Mouse (Mus musculus): ENCODE data around the gene Taar7b. TPM values are rescaled to one million over a fixed set of nuclear protein-coding genes. Genes with fewer than 3 reads are reported as not detected.
A peak's percentile ranks its signal among the peaks of the same experiment; 100 is the strongest.

Gene Taar7b
- polyA plus RNA-seq, 1 experiment from 2014 or later: not detected

DNA sequence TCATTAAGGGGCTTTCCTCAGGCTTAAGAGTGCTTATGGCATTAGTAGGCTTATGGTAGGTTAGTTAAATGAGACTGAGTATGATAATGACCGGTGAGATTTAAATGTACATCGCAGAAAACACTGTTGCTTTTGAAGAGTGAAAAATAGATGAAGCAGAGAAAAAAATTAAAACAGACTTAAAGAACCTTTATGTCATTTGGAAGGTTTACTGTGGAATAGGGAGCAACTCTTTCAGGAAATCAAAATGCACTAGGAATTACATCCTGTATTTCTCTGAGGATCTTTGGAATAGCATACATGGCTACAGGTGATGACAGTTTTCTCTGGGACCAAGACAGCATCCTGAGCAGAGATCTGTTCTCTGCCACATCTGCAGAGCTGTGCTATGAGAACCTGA, 37.6 kb downstream of the Taar7b start, which contains the start of gene Taar7e:
Gene Taar7e (plus strand): TSS at position 301 of the 400 bp plus-strand sequence.
- ATAC-seq (replicated peaks; ENCODE audit: low FRiP score) (no peak), DNase-seq (ENCODE audit: low spot score) (no peak)
- Histone ChIP-seq H3K27ac (ENCODE audit: low read depth, low read length) (no peak within 1 kb of the TSS), H3K4me3 (ENCODE audit: low read depth, low read length) (no peak within 1 kb of the TSS), H3K4me1 (replicated peaks; ENCODE audit: control insufficient read depth, insufficient read depth, low read length) (peaks cover 3% of the 10 kb centered on the region; the same call in 1 of the 2 replicates), H3K4me2 (no peak within 1 kb of the TSS), H3K9ac (ENCODE audit: low read depth, low read length) (no peak within 1 kb of the TSS), H3K36me3 (ENCODE audit: control insufficient read depth, insufficient read depth, low read length) (no peaks in the 10 kb centered on the region), H3K27me3 (replicated peaks; ENCODE audit: control insufficient read depth, insufficient read depth, low read length) (no peaks in the 10 kb centered on the region), H3K9me3 (ENCODE audit: control insufficient read depth, low read length) (no peaks in the 10 kb centered on the region)
- WGBS: 93% methylated on average over 2 of the region's 2 CpGs

GRCm38 (mm10) chr10:24040120-24040869, 40.6 kb downstream of the Taar7b start:
- Histone ChIP-seq H3K27ac (ENCODE audit: low read depth, low read length) (no peak overlapping the region), H3K4me3 (ENCODE audit: low read depth, low read length) (no peak overlapping the region), H3K9me3 (ENCODE audit: control insufficient read depth, low read length) (no peaks in the 10 kb centered on the region), H3K9ac (ENCODE audit: low read depth, low read length) (no peak overlapping the region), H3K4me1 (replicated peaks; ENCODE audit: control insufficient read depth, insufficient read depth, low read length) (peaks cover 3% of the 10 kb centered on the region; the same call in 1 of the 2 replicates), H3K27me3 (replicated peaks; ENCODE audit: control insufficient read depth, insufficient read depth, low read length) (no peaks in the 10 kb centered on the region), H3K4me2 (no peak overlapping the region), H3K36me3 (ENCODE audit: control insufficient read depth, insufficient read depth, low read length) (no peaks in the 10 kb centered on the region)
- ATAC-seq (replicated peaks; ENCODE audit: low FRiP score) (peak; percentile 83), DNase-seq (ENCODE audit: low spot score) (no peak)
- 46% methylated on average over 2 of the region's 2 CpGs for WGBS

DNA sequence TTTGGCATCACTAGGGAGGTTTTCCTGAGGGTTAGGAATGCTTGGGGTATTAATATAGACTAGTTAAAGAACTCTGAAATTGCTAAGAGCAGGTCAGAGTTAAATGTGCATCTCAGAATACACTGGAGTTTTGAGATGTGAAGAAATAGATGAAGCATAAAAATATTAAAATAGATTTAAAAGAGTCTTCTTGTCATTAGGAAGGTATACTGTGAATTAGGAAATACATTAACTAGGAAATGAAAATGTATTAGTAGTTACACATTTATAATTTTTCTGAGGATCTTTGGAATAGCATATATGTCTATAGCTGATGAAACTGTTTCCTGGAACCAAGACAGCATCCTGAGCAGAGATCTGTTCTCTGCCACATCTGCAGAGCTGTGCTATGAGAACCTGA, 49.5 kb downstream of the Taar7b start, which contains the start of gene Taar7f:
Gene Taar7f (plus strand): TSS at position 301 of the 400 bp plus-strand sequence.
- no peak within 1 kb of the TSS for H3K4me3 ChIP-seq (ENCODE audit: low read depth, low read length)
- no peak within 1 kb of the TSS for H3K9ac ChIP-seq (ENCODE audit: low read depth, low read length)
- H3K27me3 ChIP-seq (replicated peaks; ENCODE audit: control insufficient read depth, insufficient read depth, low read length): no peaks in the 10 kb centered on the region
- H3K36me3 ChIP-seq (ENCODE audit: control insufficient read depth, insufficient read depth, low read length): no peaks in the 10 kb centered on the region
- H3K9me3 ChIP-seq (ENCODE audit: control insufficient read depth, low read length): no peaks in the 10 kb centered on the region
- no peaks in the 10 kb centered on the region for H3K4me1 ChIP-seq (replicated peaks; ENCODE audit: control insufficient read depth, insufficient read depth, low read length)
- no peak for DNase-seq (ENCODE audit: low spot score)
- no peak within 1 kb of the TSS for H3K27ac ChIP-seq (ENCODE audit: low read depth, low read length)
- ATAC-seq (replicated peaks; ENCODE audit: low FRiP score): no peak
- H3K4me2 ChIP-seq: no peak within 1 kb of the TSS

Other genes starting within 250 kb of the Taar7b start
- 260 and 303 TPM in 2 replicates for gene Rps12, start 212.7 kb upstream of the Taar7b start, polyA plus RNA-seq (2014; fragmentation: Nextera tagmentation; extraction: Ambion mirVana)
- gene Slc18b1, start 203.0 kb upstream of the Taar7b start, polyA plus RNA-seq (2014; fragmentation: Nextera tagmentation; extraction: Ambion mirVana): 5.6 and 6.3 TPM in 2 replicates
- not detected in 2 replicates for gene Vnn3, start 148.5 kb upstream of the Taar7b start, polyA plus RNA-seq (2014; fragmentation: Nextera tagmentation; extraction: Ambion mirVana)
- 1.3 and 1.4 TPM in 2 replicates for gene Vnn1, start 105.3 kb upstream of the Taar7b start, polyA plus RNA-seq (2014; fragmentation: Nextera tagmentation; extraction: Ambion mirVana)
- not detected in 2 replicates for gene Taar1, start 79.6 kb upstream of the Taar7b start, polyA plus RNA-seq (2014; fragmentation: Nextera tagmentation; extraction: Ambion mirVana)
- gene Taar2, start 61.4 kb upstream of the Taar7b start, polyA plus RNA-seq (2014; fragmentation: Nextera tagmentation; extraction: Ambion mirVana): not detected in 2 replicates
- not detected in 2 replicates for gene Taar3, start 50.4 kb upstream of the Taar7b start, polyA plus RNA-seq (2014; fragmentation: Nextera tagmentation; extraction: Ambion mirVana)
- not detected in 2 replicates for gene Taar4, start 39.4 kb upstream of the Taar7b start, polyA plus RNA-seq (2014; fragmentation: Nextera tagmentation; extraction: Ambion mirVana)
- not detected in 2 replicates for gene Taar5, start 29.2 kb upstream of the Taar7b start, polyA plus RNA-seq (2014; fragmentation: Nextera tagmentation; extraction: Ambion mirVana)
- gene Taar6, start 14.3 kb upstream of the Taar7b start, polyA plus RNA-seq (2014; fragmentation: Nextera tagmentation; extraction: Ambion mirVana): not detected in 2 replicates
- not detected in 2 replicates for gene Taar7a, start 6.5 kb upstream of the Taar7b start, polyA plus RNA-seq (2014; fragmentation: Nextera tagmentation; extraction: Ambion mirVana)
- gene Taar7d, start 27.3 kb downstream of the Taar7b start, polyA plus RNA-seq (2014; fragmentation: Nextera tagmentation; extraction: Ambion mirVana): not detected in 2 replicates
- not detected in 2 replicates for gene Taar7e, start 37.7 kb downstream of the Taar7b start, polyA plus RNA-seq (2014; fragmentation: Nextera tagmentation; extraction: Ambion mirVana)
- not detected in 2 replicates for gene Taar7f, start 49.6 kb downstream of the Taar7b start, polyA plus RNA-seq (2014; fragmentation: Nextera tagmentation; extraction: Ambion mirVana)
- not detected in 2 replicates for gene Taar8a, start 76.6 kb downstream of the Taar7b start, polyA plus RNA-seq (2014; fragmentation: Nextera tagmentation; extraction: Ambion mirVana)
- gene Taar8b, start 92.4 kb downstream of the Taar7b start, polyA plus RNA-seq (2014; fragmentation: Nextera tagmentation; extraction: Ambion mirVana): not detected in 2 replicates
- not detected in 2 replicates for gene Taar8c, start 102.0 kb downstream of the Taar7b start, polyA plus RNA-seq (2014; fragmentation: Nextera tagmentation; extraction: Ambion mirVana)
- not detected in 2 replicates for gene Taar9, start 109.6 kb downstream of the Taar7b start, polyA plus RNA-seq (2014; fragmentation: Nextera tagmentation; extraction: Ambion mirVana)
- 50.7 and 56.0 TPM in 2 replicates for gene Stx7, start 149.4 kb downstream of the Taar7b start, polyA plus RNA-seq (2014; fragmentation: Nextera tagmentation; extraction: Ambion mirVana)
- gene Moxd1, start 223.6 kb downstream of the Taar7b start, polyA plus RNA-seq (2014; fragmentation: Nextera tagmentation; extraction: Ambion mirVana): 2.3 and 2.8 TPM in 2 replicates

All from liver, embryonic 11.5 days (tissue).